Mouse (Mus musculus): Measurements from ENCODE around the gene Stag1. TPM values are rescaled to one million over a fixed set of nuclear protein-coding genes. Genes with fewer than 3 reads are reported as not detected.

Gene Stag1
- polyA plus RNA-seq, 1 experiment = 1.8 TPM

GRCm38 (mm10) chr9:100660587-100660986 is 63.0 kb downstream of the Stag1 start:
- peaks cover 25% of the 10 kb centered on the region for H3K4me1 ChIP-seq
- H3K27me3 ChIP-seq (replicated peaks) = no peaks in the 10 kb centered on the region
- H3K36me3 ChIP-seq (replicated peaks; ENCODE audit: low read length) = peaks cover 5% of the 10 kb centered on the region
- no peak for TF ChIP-seq GATA1 (IDR thresholded peaks at IDR 0.05; ENCODE audit: borderline replicate concordance, low read length)
- H3K9me3 ChIP-seq = no peaks in the 10 kb centered on the region
- H3K4me3 ChIP-seq (replicated peaks) = no peak overlapping the region

- Histone ChIP-seq H3K27me3 (replicated peaks) (no peaks in the 10 kb centered on the region), H3K4me1 (peaks cover 15% of the 10 kb centered on the region), H3K4me3 (replicated peaks) (no peak overlapping the region), H3K36me3 (replicated peaks; ENCODE audit: low read length) (peaks cover 5% of the 10 kb centered on the region), H3K9me3 (no peaks in the 10 kb centered on the region)
- TF ChIP-seq GATA1 (IDR thresholded peaks at IDR 0.05; ENCODE audit: borderline replicate concordance, low read length) = no peak
- no peak for TF ChIP-seq FLI1 (IDR thresholded peaks at IDR 0.05; ENCODE audit: low read length)
Measured at GRCm38 (mm10) chr9:100663473-100664134, 66.0 kb downstream of the Stag1 start.

DNA sequence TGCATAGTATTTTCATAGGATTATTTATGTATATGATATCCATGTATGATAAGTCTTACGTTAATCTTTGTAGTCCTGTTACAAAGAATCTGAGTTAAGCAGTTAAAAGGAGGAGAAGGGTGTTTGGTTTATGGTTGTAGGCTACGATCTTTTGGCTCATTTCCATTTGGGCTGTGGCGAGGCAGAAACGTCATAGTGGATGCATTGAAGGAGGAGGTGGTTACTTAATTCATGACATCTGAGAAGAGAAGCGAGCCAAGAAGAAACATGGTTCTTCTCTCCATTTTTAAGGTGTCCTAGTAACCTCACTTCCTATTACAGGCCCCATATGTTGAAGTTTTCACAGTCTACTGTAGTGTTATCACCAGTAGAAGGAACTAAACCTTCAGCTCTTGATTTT is 72.6 kb downstream of the Stag1 start:
- H3K4me3 ChIP-seq (replicated peaks) = no peak overlapping the region
- no peak for TF ChIP-seq FLI1 (IDR thresholded peaks at IDR 0.05; ENCODE audit: low read length)
- H3K36me3 ChIP-seq (replicated peaks; ENCODE audit: low read length) = no peaks in the 10 kb centered on the region

DNA sequence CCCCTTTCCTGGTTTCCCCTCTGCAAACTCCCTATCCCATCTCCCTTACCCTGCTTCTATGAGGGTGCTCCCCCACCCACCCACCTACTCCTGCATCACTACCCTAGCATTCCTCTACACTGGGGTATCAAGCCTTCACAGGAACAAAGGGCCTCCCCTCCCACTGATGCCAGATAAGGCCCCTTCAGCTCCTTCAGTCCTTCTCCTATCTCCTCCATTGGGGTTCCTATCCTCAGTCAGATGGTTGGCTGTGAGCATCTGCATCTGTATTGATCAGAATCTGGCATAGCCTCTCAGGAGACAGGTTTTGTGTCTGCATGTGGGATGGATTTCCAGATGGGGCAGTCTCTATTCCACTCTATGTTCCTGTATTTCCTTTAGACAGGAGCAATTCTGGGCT is 81.4 kb downstream of the Stag1 start:
- H3K4me1 ChIP-seq = peaks cover 3% of the 10 kb centered on the region; the same call in 1 of the 2 replicates
- TF ChIP-seq GATA1 (IDR thresholded peaks at IDR 0.05; ENCODE audit: borderline replicate concordance, low read length) (no peak), FLI1 (IDR thresholded peaks at IDR 0.05; ENCODE audit: low read length) (no peak)
- H3K9me3 ChIP-seq = no peaks in the 10 kb centered on the region
- no peak overlapping the region for H3K4me3 ChIP-seq (replicated peaks)
- no peaks in the 10 kb centered on the region for H3K36me3 ChIP-seq (replicated peaks; ENCODE audit: low read length)
- H3K27me3 ChIP-seq (replicated peaks) = no peaks in the 10 kb centered on the region

More for the DNA sequence above, 72.6 kb downstream of the Stag1 start:
- no peaks in the 10 kb centered on the region for H3K9me3 ChIP-seq
- no peaks in the 10 kb centered on the region for H3K27me3 ChIP-seq (replicated peaks)
- H3K4me1 ChIP-seq = peaks cover 10% of the 10 kb centered on the region

DNA sequence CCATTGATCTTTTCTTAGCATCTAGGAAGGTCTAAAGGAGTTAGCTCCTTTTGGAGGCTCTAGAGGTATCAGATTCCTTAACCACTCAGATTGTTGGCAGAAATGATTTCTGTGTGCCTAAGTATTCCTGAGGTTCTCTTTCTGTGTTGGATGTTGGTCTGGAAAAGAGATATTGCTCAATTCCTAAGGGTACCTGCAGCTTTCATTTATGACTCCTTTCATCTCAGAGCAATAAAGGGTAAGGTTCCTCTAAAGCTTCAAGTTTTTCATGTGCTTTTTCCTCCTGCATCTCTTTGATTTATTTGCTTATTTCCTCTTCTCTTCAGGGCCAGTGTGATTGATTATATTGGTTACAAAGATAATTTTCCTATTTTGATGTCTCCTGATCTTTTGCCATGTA is 84.7 kb downstream of the Stag1 start:
- Histone ChIP-seq H3K4me1 (no peaks in the 10 kb centered on the region; the same call in 1 of the 2 replicates), H3K27me3 (replicated peaks) (no peaks in the 10 kb centered on the region), H3K36me3 (replicated peaks; ENCODE audit: low read length) (no peaks in the 10 kb centered on the region), H3K9me3 (no peaks in the 10 kb centered on the region), H3K4me3 (replicated peaks) (no peak overlapping the region)
- TF ChIP-seq GATA1 (IDR thresholded peaks at IDR 0.05; ENCODE audit: borderline replicate concordance, low read length) (no peak), FLI1 (IDR thresholded peaks at IDR 0.05; ENCODE audit: low read length) (no peak)

DNA sequence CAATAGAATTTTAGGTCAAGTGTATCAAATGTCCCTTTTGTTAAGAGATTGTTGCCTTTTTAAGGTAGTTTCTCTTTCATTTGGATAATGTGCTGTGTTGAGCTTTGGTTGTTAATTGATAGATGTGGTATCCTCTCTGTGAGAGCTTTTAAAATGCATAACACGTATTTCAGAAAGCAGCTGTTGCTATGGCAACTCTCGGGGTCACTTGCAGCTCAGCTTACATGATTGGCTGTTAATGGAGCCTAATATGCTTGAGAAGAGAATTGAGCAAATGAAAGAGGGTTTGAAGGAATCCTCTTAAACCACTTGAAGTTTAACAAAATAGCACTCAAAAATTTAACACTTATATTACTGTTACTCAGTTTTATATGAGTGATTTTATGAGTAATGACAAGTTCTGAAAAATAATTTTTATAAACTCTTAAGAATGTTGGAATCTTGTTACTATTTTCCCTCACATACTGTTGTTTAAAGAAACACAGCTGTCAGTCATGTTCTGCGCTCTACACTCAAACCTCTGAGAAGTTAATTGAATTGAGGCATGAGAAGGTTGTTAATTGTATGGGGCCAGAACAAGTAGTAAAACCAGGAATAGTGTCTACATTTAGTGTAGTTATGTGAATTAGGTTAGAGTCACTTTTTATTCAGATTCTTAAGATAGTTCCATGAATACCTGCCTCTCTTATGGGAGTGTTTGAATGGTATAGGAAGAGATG is 88.3 kb downstream of the Stag1 start:
- no peaks in the 10 kb centered on the region for H3K27me3 ChIP-seq (replicated peaks)
- H3K4me1 ChIP-seq = peaks cover 8% of the 10 kb centered on the region; the same call in 1 of the 2 replicates
- no peak for TF ChIP-seq GATA1 (IDR thresholded peaks at IDR 0.05; ENCODE audit: borderline replicate concordance, low read length)
- no peak for TF ChIP-seq FLI1 (IDR thresholded peaks at IDR 0.05; ENCODE audit: low read length)
- H3K36me3 ChIP-seq (replicated peaks; ENCODE audit: low read length) = no peaks in the 10 kb centered on the region
- H3K4me3 ChIP-seq (replicated peaks) = no peak overlapping the region
- H3K9me3 ChIP-seq = no peaks in the 10 kb centered on the region

DNA sequence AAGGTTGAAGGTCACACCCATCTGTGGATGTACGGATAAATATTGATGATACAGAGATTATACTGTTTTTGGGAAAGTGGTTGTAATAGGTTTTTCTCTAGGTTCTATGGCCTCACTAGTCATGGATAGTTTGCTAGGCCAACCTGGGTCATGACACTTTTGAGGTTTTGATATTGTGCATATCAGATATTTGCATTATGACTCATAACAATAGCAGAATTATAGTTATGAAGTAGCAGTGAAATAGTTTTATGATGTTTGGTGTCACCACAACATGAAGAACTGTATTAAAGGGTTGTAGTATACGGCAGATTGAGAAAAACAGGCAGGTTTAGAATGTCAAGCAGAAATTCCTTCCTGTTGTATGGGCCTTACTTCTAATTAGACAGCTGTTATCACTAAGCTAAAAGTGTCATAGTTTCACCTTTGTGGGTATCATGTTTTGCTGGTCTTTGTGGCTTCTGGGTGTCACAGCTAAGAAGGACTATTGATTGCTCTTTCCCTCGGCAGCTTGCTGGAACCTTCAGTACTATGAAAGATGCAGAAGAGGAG is 92.2 kb downstream of the Stag1 start:
- peaks cover 20% of the 10 kb centered on the region for H3K4me1 ChIP-seq
- no peaks in the 10 kb centered on the region for H3K9me3 ChIP-seq
- no peaks in the 10 kb centered on the region for H3K36me3 ChIP-seq (replicated peaks; ENCODE audit: low read length)
- no peaks in the 10 kb centered on the region for H3K27me3 ChIP-seq (replicated peaks)
- TF ChIP-seq FLI1 (IDR thresholded peaks at IDR 0.05; ENCODE audit: low read length) (no peak), GATA1 (IDR thresholded peaks at IDR 0.05; ENCODE audit: borderline replicate concordance, low read length) (no peak)
- no peak overlapping the region for H3K4me3 ChIP-seq (replicated peaks)

DNA sequence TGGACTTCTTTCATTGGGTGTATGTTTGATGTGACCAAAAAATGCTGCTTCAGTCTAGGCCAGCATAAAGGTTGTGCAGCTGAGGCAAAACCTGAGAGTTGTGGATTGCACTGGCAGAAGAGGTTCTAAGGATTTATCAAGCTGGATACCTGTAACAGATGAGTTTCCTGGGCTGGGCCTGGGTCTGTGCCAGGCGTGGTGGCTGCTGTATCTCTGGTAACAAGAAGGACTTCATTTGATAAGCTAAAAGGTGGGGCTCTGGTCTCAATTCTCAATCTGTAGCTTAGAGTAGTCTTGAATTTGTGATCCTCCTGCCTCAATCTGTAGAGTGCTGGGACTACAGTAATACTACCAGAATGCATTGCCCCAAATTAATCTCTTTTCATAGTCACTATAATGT is 94.6 kb downstream of the Stag1 start:
- TF ChIP-seq FLI1 (IDR thresholded peaks at IDR 0.05; ENCODE audit: low read length) = no peak
- TF ChIP-seq GATA1 (IDR thresholded peaks at IDR 0.05; ENCODE audit: borderline replicate concordance, low read length) = no peak
- Histone ChIP-seq H3K27me3 (replicated peaks) (no peaks in the 10 kb centered on the region), H3K36me3 (replicated peaks; ENCODE audit: low read length) (no peaks in the 10 kb centered on the region), H3K4me1 (peaks cover 32% of the 10 kb centered on the region), H3K4me3 (replicated peaks) (no peak overlapping the region), H3K9me3 (no peaks in the 10 kb centered on the region)

GRCm38 (mm10) chr9:100696537-100696936 is 98.9 kb downstream of the Stag1 start:
- Histone ChIP-seq H3K4me1 (peaks cover 24% of the 10 kb centered on the region), H3K4me3 (replicated peaks) (no peak overlapping the region), H3K36me3 (replicated peaks; ENCODE audit: low read length) (no peaks in the 10 kb centered on the region), H3K27me3 (replicated peaks) (no peaks in the 10 kb centered on the region), H3K9me3 (no peaks in the 10 kb centered on the region)
- TF ChIP-seq FLI1 (IDR thresholded peaks at IDR 0.05; ENCODE audit: low read length) = no peak
- no peak for TF ChIP-seq GATA1 (IDR thresholded peaks at IDR 0.05; ENCODE audit: borderline replicate concordance, low read length)

GRCm38 (mm10) chr9:100707644-100708043 is 110.0 kb downstream of the Stag1 start:
- H3K4me3 ChIP-seq (replicated peaks) = no peak overlapping the region
- no peaks in the 10 kb centered on the region for H3K27me3 ChIP-seq (replicated peaks)
- H3K36me3 ChIP-seq (replicated peaks; ENCODE audit: low read length) = no peaks in the 10 kb centered on the region
- no peaks in the 10 kb centered on the region for H3K9me3 ChIP-seq
- H3K4me1 ChIP-seq = peaks cover 11% of the 10 kb centered on the region
- TF ChIP-seq FLI1 (IDR thresholded peaks at IDR 0.05; ENCODE audit: low read length) (no peak), GATA1 (IDR thresholded peaks at IDR 0.05; ENCODE audit: borderline replicate concordance, low read length) (no peak)

Data from megakaryocyte, embryonic 14.5 days (primary cell).